Mouse (Mus musculus): ENCODE results near the gene Cacna1e.
A peak's percentile ranks its signal among the peaks of the same experiment; 100 is the strongest.

Gene Cacna1e

GRCm38 (mm10) chr1:154836473-154836872, 47.8 kb downstream of the Cacna1e start:
- DNase-seq (ENCODE audit: low read depth) = no peak

- DNase-seq (ENCODE audit: low read depth) = no peak
Observed at GRCm38 (mm10) chr1:154832168-154832539, 52.1 kb downstream of the Cacna1e start.

- DNase-seq (ENCODE audit: low read depth) = no peak
Observed at GRCm38 (mm10) chr1:154831269-154832167, 52.8 kb downstream of the Cacna1e start.

- DNase-seq (ENCODE audit: low read depth) = no peak
Observed at GRCm38 (mm10) chr1:154830051-154830450, 54.2 kb downstream of the Cacna1e start.

GRCm38 (mm10) chr1:154823098-154823497, 61.2 kb downstream of the Cacna1e start:
- DNase-seq (ENCODE audit: low read depth) = no peak

- no peak for DNase-seq (ENCODE audit: low read depth)
Observed at GRCm38 (mm10) chr1:154820422-154820821, 63.9 kb downstream of the Cacna1e start.

- no peak for DNase-seq (ENCODE audit: low read depth)
Observed at GRCm38 (mm10) chr1:154819960-154820359, 64.3 kb downstream of the Cacna1e start.

GRCm38 (mm10) chr1:154818742-154819141, 65.6 kb downstream of the Cacna1e start:
- DNase-seq (ENCODE audit: low read depth) = no peak

- DNase-seq (ENCODE audit: low read depth) = no peak
Observed at GRCm38 (mm10) chr1:154816836-154817235, 67.5 kb downstream of the Cacna1e start.

- no peak for DNase-seq (ENCODE audit: low read depth)
Observed at GRCm38 (mm10) chr1:154816267-154816666, 68.0 kb downstream of the Cacna1e start.

GRCm38 (mm10) chr1:154805742-154806141, 78.6 kb downstream of the Cacna1e start:
- no peak for DNase-seq (ENCODE audit: low read depth)

GRCm38 (mm10) chr1:154805038-154805437, 79.3 kb downstream of the Cacna1e start:
- DNase-seq (ENCODE audit: low read depth) = no peak

GRCm38 (mm10) chr1:154802301-154802904, 81.9 kb downstream of the Cacna1e start:
- no peak for DNase-seq (ENCODE audit: low read depth)

- DNase-seq (ENCODE audit: low read depth) = no peak
Observed at GRCm38 (mm10) chr1:154799257-154799656, 85.0 kb downstream of the Cacna1e start.

- no peak for DNase-seq (ENCODE audit: low read depth)
Observed at GRCm38 (mm10) chr1:154798771-154799170, 85.5 kb downstream of the Cacna1e start.

GRCm38 (mm10) chr1:154796685-154797084, 87.6 kb downstream of the Cacna1e start:
- no peak for DNase-seq (ENCODE audit: low read depth)

- DNase-seq (ENCODE audit: low read depth) = no peak
Observed at GRCm38 (mm10) chr1:154794518-154794951, 89.8 kb downstream of the Cacna1e start.

GRCm38 (mm10) chr1:154791544-154792174, 92.6 kb downstream of the Cacna1e start:
- no peak for DNase-seq (ENCODE audit: low read depth)

GRCm38 (mm10) chr1:154788491-154788890, 95.8 kb downstream of the Cacna1e start:
- no peak for DNase-seq (ENCODE audit: low read depth)

- DNase-seq (ENCODE audit: low read depth) = peak; percentile 76
Observed at GRCm38 (mm10) chr1:154788069-154788468, 96.2 kb downstream of the Cacna1e start.

GRCm38 (mm10) chr1:154787418-154787817, 96.9 kb downstream of the Cacna1e start:
- DNase-seq (ENCODE audit: low read depth) = no peak

- peak; percentile 84 for DNase-seq (ENCODE audit: low read depth)
Observed at GRCm38 (mm10) chr1:154786243-154786669, 98.0 kb downstream of the Cacna1e start.

GRCm38 (mm10) chr1:154784862-154785261, 99.4 kb downstream of the Cacna1e start:
- no peak for DNase-seq (ENCODE audit: low read depth)
